Mouse (Mus musculus) olfactory bulb, adult 2 months (tissue): ENCODE measurements around the gene Espn. TPM values are rescaled to one million over a fixed set of nuclear protein-coding genes. Genes with fewer than 3 reads are reported as not detected.

Source experiments
- H3K27ac ChIP-seq: fragments of 200-500 bp; 2 replicates; pipeline ENCODE4 v1.5.1; 2012; ENCODE audit warnings: low read depth, low read length; ENCODE audit not compliant: insufficient read depth
- H3K4me1 ChIP-seq: fragments of 200-500 bp; 2 replicates; pipeline ENCODE4 v1.6.1; 2012; ENCODE audit warnings: low read length; ENCODE audit not compliant: control insufficient read depth, insufficient read depth
- H3K4me3 ChIP-seq: fragments of 200-500 bp; 2 replicates; pipeline ENCODE4 v1.5.1; 2012; ENCODE audit warnings: mild to moderate bottlenecking, low read depth, low read length, moderate library complexity; ENCODE audit not compliant: insufficient read depth
- CTCF ChIP-seq: fragments of 200-500 bp; IDR thresholded peaks from 2 replicates; pipeline ENCODE4 v1.5.1; 2012; ENCODE audit warnings: low read depth, mild to moderate bottlenecking, low read length, moderate library complexity; ENCODE audit not compliant: insufficient read depth
- POLR2A ChIP-seq: fragments of 200-500 bp; IDR thresholded peaks from 2 replicates; pipeline ENCODE4 v1.6.1; 2012; ENCODE audit warnings: mild to moderate bottlenecking, low read depth, low read length, moderate library complexity; ENCODE audit not compliant: insufficient read depth
- WGBS: fragments of 180-500 bp; shearing (Covaris S2); methylation state at CpG from one replicate; pipeline ENCODE4 v1.1.7; 2018; 5-methylcytosine and 5-hydroxymethylcytosine counted together
- polyA plus RNA-seq: library from polyadenylated mRNA; stranded (reverse); fragments of >200 nt; gene quantifications from 2 replicates; pipeline ENCODE4 v1.2.4, GENCODE M21; 2012; ENCODE audit warnings: low replicate concordance; ENCODE audit not compliant: missing spikeins, insufficient read depth, insufficient read length

Espn gene
- polyA plus RNA-seq, 1 experiment = not detected

GRCm38 (mm10) chr4:152074548-152074947 lies 77.6 kb downstream of the Espn start:
- H3K4me1 ChIP-seq = peaks cover 29% of the 10 kb centered on the region
- H3K4me3 ChIP-seq = no peak overlapping the region
- TF ChIP-seq CTCF = no peak
- no peak for TF ChIP-seq POLR2A
- no peak overlapping the region for H3K27ac ChIP-seq
- WGBS = 88% methylated on average over 9 of the region's 9 CpGs

DNA sequence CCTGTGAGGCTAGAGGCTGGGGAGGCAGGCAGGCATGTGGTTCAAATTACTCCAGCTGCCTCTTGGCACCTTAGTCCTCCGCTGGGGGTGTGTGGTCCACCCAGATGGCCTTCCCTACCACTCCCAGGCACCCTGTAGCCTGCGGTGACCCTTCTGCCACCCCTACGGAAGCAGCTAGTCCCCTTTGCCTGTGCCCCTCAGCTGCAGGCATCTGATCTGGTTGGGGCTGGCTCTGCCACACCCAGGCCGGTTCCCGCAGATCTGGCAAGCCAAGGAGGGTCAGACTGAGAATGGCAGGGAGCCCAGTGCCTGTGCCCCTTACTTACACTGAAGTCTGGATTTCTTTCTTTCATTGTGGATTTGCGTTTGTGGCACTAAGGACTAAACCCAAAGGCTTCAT lies 78.5 kb downstream of the Espn start:
- WGBS = 66% methylated on average over 6 of the region's 6 CpGs
- TF ChIP-seq POLR2A = no peak
- no peak for TF ChIP-seq CTCF
- Histone ChIP-seq H3K4me3 (no peak overlapping the region), H3K4me1 (peaks cover 29% of the 10 kb centered on the region), H3K27ac (no peak overlapping the region)

DNA sequence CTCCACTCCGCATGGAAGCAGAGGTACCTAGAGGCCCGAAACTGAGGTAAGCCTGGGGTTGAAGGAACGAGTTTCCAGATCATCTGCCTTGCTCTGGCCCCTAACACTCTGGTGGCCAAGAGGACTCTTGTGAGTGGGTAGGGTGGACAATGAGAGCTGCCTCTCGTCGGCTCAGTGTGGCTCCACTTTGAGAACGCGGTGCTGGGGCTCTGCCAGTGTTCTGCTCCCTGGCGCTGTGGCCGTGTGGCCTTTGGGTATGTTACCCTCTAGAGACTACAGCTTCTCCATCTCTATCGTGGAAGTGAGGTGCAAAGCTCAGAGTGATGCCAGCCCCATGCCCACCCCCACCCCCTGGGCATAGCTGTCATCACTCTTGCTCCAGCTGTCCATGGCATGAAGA lies 79.5 kb downstream of the Espn start:
- Histone ChIP-seq H3K4me1 (peaks cover 20% of the 10 kb centered on the region), H3K4me3 (no peak overlapping the region), H3K27ac (no peak overlapping the region)
- TF ChIP-seq CTCF (no peak), POLR2A (no peak)
- 44% methylated on average over 10 of the region's 10 CpGs for WGBS

DNA sequence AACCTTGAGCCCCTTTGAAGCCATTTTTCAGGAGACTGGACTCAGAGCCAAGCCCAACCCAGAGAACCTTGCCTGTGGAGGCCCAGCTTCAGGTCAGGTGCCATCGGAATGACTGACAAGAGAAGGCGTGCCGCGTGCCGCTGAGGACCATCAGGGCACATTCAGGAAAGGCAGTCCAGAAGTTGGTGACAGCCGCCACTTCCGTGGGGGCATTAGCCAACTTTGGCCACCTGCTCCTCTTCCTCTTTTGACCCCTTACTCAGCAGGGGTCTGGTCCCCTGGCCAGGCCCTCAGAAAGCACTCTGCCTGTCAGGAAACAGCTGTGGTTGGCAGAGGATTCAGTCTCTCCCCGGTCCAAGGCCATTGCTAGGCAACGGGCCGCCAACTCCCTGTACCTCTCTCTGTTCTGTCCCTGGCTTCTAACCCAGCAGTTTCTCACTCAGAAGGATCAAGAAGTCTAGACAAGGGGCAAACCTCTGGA lies 80.0 kb downstream of the Espn start, which contains the start of gene Plekhg5:
TSS of gene Plekhg5 (plus strand) at position 378 of the 481 bp plus-strand sequence.
- no peak within 1 kb of the TSS for H3K27ac ChIP-seq

DNA sequence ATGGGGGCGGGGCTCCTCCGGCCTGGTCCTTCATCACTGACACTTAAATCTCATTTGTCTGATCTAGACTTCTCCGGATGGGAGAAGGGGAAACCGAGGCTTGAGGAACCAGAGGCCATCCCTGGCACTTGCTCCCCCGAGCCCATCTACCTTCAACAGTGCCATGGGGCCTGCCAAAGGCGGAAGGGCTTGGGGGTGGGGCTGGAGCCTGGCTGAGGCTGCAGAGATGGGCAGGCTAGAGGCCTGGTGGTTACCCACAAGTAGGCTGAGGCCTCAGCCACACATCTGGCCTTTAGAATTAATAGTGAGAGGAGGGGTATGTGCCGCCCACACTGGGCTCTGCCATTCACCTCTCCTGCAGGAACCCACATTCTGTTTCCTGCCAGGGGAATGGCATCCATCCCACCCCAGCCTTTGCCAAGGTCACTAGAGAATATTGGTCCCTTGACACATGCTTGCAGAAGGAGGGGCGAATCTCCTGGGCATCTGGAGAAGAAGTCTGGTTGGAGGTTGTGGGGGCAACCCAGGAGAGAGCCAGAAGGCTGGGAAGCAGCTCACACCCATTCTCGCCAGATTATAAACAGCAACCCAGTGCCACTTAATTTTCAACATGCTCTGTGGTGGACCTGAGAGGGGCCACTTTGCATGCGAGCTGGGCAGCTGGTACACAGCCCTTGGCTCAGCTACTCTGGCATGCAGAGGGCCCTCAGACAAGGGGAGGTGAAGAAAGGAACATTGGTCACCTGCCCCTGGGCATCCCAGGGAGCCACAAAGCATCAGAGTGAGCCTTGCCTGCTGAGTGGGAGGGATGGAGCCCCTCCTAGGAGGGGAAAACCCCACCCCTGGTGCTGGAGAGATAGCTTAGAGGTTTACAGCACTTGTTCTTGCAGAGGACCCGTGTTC lies 81.4 kb downstream of the Espn start:
- Histone ChIP-seq H3K27ac (no peak overlapping the region), H3K4me3 (no peak overlapping the region), H3K4me1 (peaks cover 13% of the 10 kb centered on the region)
- TF ChIP-seq POLR2A = no peak
- TF ChIP-seq CTCF = no peak
- 73% methylated on average over 11 of the region's 11 CpGs for whole genome bisulfite sequencing

More for the DNA sequence above, 80.0 kb downstream of the Espn start, which contains the start of gene Plekhg5:
- Histone ChIP-seq H3K4me3 (no peak within 1 kb of the TSS), H3K4me1 (peaks cover 15% of the 10 kb centered on the region)
- 56% methylated on average over 10 of the region's 10 CpGs for WGBS
- no peak for TF ChIP-seq CTCF
- TF ChIP-seq POLR2A = no peak

Other genes with a start within 250 kb of the Espn start
- gene Dnajc11, start 218.7 kb downstream of the Espn start, polyA plus RNA-seq = not detected in 2 replicates
- gene Thap3, start 163.4 kb downstream of the Espn start, polyA plus RNA-seq = not detected in 2 replicates
- not detected in 2 replicates for gene Phf13, start 156.1 kb downstream of the Espn start, polyA plus RNA-seq
- gene Klhl21, start 143.6 kb downstream of the Espn start, polyA plus RNA-seq = not detected in 2 replicates
- not detected in 2 replicates for gene Zbtb48, start 124.7 kb downstream of the Espn start, polyA plus RNA-seq
- gene Tas1r1, start 113.8 kb downstream of the Espn start, polyA plus RNA-seq = not detected in 2 replicates
- gene Nol9, start 113.0 kb downstream of the Espn start, polyA plus RNA-seq = not detected in 2 replicates
- not detected in 2 replicates for gene Plekhg5, start 79.9 kb downstream of the Espn start, polyA plus RNA-seq
- gene Tnfrsf25, start 36.4 kb downstream of the Espn start, polyA plus RNA-seq = not detected in 2 replicates
- not detected in 2 replicates for gene Hes2, start 6.5 kb upstream of the Espn start, polyA plus RNA-seq
- not detected in 2 replicates for gene Acot7, start 25.8 kb upstream of the Espn start, polyA plus RNA-seq
- not detected in 2 replicates for gene Gpr153, start 121.9 kb upstream of the Espn start, polyA plus RNA-seq
- not detected in 2 replicates for gene Hes3, start 139.3 kb upstream of the Espn start, polyA plus RNA-seq
- not detected in 2 replicates for gene Icmt, start 144.9 kb upstream of the Espn start, polyA plus RNA-seq
- not detected in 2 replicates for gene Rnf207, start 166.6 kb upstream of the Espn start, polyA plus RNA-seq
- gene Rpl22, start 173.4 kb upstream of the Espn start, polyA plus RNA-seq = not detected in 2 replicates
- gene Chd5, start 186.3 kb upstream of the Espn start, polyA plus RNA-seq = 36.3 TPM in 1 of 2 replicates, not detected in the other